Mouse (Mus musculus): ENCODE data around the gene Mrpl51. TPM values are rescaled to one million over a fixed set of nuclear protein-coding genes. Genes with fewer than 3 reads are reported as not detected.
A peak's percentile ranks its signal among the peaks of the same experiment; 100 is the strongest.

Gene Mrpl51
- polyA plus RNA-seq, 1 experiment from 2014 or later, result 251 TPM

DNA sequence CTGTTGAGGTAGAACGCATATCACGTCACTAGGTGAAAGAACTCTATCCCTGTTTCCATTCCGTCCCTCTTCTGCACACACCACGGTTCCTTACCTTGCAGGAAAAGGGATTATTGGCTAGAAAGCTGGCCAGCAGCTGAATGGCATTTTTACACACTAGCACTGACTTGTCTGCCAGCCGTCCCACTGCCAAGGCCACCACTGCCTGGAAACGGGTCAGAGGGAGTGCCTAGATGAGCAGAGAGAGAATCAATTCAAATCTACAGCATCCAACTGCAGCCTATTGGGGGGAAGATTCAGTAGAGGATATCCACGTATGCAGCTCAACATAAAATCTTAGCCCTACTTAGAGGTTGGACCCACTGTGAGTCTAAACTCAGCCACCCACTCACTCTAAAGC, 12.0 kb upstream of the Mrpl51 start:
- DNase-seq (ENCODE audit: low spot score), result no peak
- Histone ChIP-seq H3K9me3 (no peaks in the 10 kb centered on the region), H3K27ac (no peak overlapping the region), H3K27me3 (ENCODE audit: insufficient read depth, poor library complexity, severe bottlenecking) (no peaks in the 10 kb centered on the region), H3K4me1 (no peaks in the 10 kb centered on the region), H3K4me3 (no peak overlapping the region), H3K36me3 (peaks cover 98% of the 10 kb centered on the region)
- WGBS, result 91% methylated on average over 7 of the region's 7 CpGs

DNA sequence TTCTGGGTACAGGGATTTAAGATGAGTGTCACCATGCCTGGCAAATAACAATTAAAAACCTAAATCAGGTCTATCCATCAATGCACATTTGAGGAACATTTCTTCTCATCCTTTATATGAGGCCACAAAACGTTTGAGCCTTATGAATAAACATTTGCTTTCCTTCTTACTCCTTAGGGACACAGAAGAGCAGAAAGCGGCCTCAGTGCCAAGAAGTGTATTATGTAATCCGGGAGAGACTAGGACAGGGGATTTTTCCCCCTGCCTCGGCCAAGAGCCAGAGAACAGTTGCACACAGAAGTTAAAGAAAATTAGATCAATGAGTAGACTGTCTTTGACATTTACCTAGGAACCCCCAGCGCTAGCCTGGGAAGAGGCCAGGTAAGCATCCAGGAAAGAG, 9.5 kb upstream of the Mrpl51 start:
- 89% methylated on average over 5 of the region's 5 CpGs for WGBS
- H3K4me1 ChIP-seq, result no peaks in the 10 kb centered on the region
- no peak for DNase-seq (ENCODE audit: low spot score)
- no peak overlapping the region for H3K4me3 ChIP-seq
- no peaks in the 10 kb centered on the region for H3K9me3 ChIP-seq
- H3K36me3 ChIP-seq, result peaks cover 98% of the 10 kb centered on the region
- no peak overlapping the region for H3K27ac ChIP-seq
- no peaks in the 10 kb centered on the region for H3K27me3 ChIP-seq (ENCODE audit: insufficient read depth, poor library complexity, severe bottlenecking)

DNA sequence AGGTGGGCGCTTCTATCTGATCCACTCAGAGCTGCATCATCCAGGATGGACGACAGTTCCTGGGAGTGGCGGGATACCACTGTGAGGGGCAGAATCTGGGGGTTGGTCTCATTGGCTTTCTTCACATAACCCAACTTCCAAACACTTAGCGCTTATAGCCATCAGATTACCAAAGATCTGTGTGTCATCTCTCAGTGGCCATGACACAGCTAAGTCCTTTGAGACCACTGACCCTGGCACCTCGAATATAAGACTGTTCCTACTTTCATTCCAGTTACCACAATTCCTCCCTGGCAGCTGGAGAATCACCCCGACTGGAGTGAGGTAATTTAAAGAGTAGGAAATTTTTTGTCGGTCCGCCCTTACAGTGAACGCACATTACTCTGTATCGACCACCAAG, 5.4 kb upstream of the Mrpl51 start:
- no peaks in the 10 kb centered on the region for H3K9me3 ChIP-seq
- DNase-seq (ENCODE audit: low spot score), result no peak
- 94% methylated on average over 10 of the region's 10 CpGs for WGBS
- peaks cover 84% of the 10 kb centered on the region for H3K36me3 ChIP-seq
- peaks cover 13% of the 10 kb centered on the region; the same call in 1 of the 2 replicates for H3K4me1 ChIP-seq
- no peaks in the 10 kb centered on the region for H3K27me3 ChIP-seq (ENCODE audit: insufficient read depth, poor library complexity, severe bottlenecking)
- no peak overlapping the region for H3K4me3 ChIP-seq
- no peak overlapping the region for H3K27ac ChIP-seq

DNA sequence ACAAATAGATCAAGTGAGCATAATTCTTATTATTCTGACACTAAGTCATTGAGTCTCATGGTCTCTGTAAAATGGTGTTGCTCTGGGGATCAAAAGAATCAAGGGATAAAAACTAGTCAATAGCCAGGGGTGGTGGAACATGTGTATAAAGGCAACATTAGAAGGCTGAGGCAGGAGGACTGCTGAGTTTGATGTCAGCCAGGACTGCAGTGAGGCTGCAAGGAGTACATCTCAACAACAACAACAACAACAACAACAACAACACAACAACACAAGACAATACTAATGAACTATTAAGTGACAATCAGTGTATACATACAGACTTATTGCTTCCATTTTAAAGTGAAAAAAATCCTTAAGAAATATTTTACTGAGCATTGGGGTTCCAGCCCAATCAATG, 785 bp upstream of the Mrpl51 start:
- DNase-seq (ENCODE audit: low spot score), result no peak
- peak overlapping the region; percentile 98 for H3K27ac ChIP-seq
- peaks cover 62% of the 10 kb centered on the region for H3K36me3 ChIP-seq

DNA sequence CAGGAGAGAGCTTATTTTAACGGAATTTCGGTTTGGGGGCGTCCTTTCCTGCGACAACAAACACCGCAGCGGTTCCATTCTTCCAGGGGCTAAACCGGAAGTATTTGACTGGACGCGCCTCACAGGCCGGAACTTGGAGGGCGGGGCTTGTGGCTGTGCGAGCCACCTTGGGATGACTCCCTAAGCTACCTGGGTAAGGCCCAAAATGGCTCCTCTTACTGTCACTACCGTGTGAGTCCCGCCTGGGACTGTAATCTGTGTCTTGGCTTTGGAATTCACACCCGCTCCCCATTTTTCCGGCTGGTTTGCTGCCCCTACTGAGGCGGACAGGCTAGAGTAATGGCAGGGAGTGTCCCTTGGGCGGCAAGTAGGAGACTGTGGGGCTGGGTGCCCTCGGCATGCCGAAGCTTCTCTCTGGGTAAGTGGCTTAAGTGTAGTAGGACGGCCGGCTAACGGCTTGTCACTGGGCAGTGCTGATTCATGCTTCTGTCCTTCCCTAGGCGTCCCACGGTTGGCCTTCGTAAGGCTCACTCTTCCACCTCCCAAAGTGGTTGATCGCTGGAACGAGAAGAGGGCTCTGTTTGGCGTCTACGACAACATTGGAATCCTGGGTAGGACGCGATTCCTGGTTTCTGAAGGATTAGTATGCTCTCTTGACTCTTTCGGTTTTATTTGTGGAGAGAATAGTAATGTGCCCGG, 564 bp downstream of the Mrpl51 start:
- Histone ChIP-seq H3K9me3 (no peaks in the 10 kb centered on the region), H3K27me3 (ENCODE audit: insufficient read depth, poor library complexity, severe bottlenecking) (no peaks in the 10 kb centered on the region), H3K27ac (peak overlapping the region; percentile 98), H3K36me3 (peaks cover 50% of the 10 kb centered on the region), H3K4me3 (peak overlapping the region; percentile 82), H3K4me1 (peaks cover 18% of the 10 kb centered on the region; the same call in 1 of the 2 replicates)
- peak; percentile 97 for DNase-seq (ENCODE audit: low spot score)
- WGBS, result under 1% methylated on average over 34 of the region's 34 CpGs

More for the DNA sequence above, 785 bp upstream of the Mrpl51 start:
- peak overlapping the region; percentile 82 for H3K4me3 ChIP-seq
- no peaks in the 10 kb centered on the region for H3K9me3 ChIP-seq
- H3K4me1 ChIP-seq, result peaks cover 18% of the 10 kb centered on the region; the same call in 1 of the 2 replicates
- no peaks in the 10 kb centered on the region for H3K27me3 ChIP-seq (ENCODE audit: insufficient read depth, poor library complexity, severe bottlenecking)

DNA sequence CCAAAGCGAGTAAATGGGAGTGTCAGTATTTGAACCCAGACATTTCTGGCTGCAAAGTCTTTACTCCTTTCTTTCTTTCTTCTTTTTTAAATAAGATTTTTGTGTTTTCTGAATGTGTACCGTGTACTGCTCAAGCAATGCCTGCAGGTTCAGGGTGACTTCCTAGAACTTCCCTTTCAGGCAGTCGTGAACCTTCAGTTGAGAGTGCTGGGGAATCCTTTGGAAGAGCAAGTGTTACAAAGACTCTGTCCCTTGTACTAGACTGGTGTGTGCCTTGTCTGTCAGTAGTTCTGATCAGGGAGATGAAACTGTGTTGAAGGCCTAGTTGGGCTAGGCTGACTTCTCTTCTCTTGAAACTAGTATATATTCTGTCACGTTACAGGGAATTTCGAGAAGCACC, 1.2 kb downstream of the Mrpl51 start:
- H3K27me3 ChIP-seq (ENCODE audit: insufficient read depth, poor library complexity, severe bottlenecking), result no peaks in the 10 kb centered on the region
- 37% methylated on average over 5 of the region's 5 CpGs for WGBS
- H3K4me1 ChIP-seq, result peaks cover 18% of the 10 kb centered on the region; the same call in 1 of the 2 replicates

DNA sequence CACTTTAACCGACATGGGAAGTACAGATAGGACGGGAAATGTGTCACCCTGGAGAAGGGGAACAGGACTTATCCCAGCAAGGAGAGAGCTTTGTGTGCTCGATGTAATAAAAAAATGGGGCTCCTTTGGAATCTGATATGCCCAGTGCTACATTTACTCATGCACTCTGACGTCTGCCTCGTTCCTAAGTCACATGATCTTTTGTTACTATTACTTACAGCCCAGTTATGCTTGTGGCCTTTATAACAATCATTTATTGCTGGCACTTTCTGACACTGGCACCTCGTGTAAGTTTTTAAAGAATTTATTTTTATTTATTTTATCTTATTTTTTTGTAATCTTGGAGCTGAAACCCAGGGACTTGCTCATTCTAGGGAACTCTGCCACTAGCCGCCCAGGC, 1.8 kb downstream of the Mrpl51 start:
- DNase-seq (ENCODE audit: low spot score), result no peak
- peaks cover 18% of the 10 kb centered on the region; the same call in 1 of the 2 replicates for H3K4me1 ChIP-seq
- 67% methylated on average over 7 of the region's 7 CpGs for WGBS
- H3K4me3 ChIP-seq, result no peak overlapping the region
- no peaks in the 10 kb centered on the region for H3K27me3 ChIP-seq (ENCODE audit: insufficient read depth, poor library complexity, severe bottlenecking)
- H3K36me3 ChIP-seq, result peaks cover 37% of the 10 kb centered on the region
- no peak overlapping the region for H3K27ac ChIP-seq
- H3K9me3 ChIP-seq, result no peaks in the 10 kb centered on the region

More for the DNA sequence above, 1.2 kb downstream of the Mrpl51 start:
- Histone ChIP-seq H3K9me3 (no peaks in the 10 kb centered on the region), H3K36me3 (peaks cover 43% of the 10 kb centered on the region), H3K27ac (peak overlapping the region; percentile 98), H3K4me3 (peak overlapping the region; percentile 82)
- no peak for DNase-seq (ENCODE audit: low spot score)

DNA sequence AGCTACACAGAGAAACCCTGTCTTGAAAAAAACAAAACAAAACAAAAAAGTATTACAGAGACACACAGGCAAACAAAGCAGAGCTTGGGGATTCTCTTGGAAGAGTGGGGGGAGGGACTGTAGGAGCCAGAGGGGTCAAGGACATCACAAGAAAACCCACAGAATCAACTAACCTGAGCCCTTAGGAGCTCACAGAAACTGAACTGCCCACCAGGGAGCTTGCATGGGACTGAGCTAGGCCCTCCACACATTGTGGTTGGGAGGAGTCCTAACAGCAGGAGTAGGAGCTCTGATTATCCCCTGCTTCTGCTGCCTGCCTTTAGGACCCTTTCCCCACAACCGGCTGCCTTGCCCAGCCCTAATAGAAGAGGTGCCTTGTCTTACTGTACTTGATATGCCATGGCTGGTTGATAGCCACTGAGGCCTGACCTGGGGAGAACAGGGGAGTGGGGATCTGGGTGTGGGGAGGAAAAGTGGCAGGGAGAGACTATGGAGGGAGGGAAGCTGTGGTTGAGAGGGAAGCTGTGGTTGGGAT, 4.0 kb downstream of the Mrpl51 start:
- Histone ChIP-seq H3K4me3 (no peak overlapping the region), H3K9me3 (no peaks in the 10 kb centered on the region), H3K4me1 (peaks cover 4% of the 10 kb centered on the region; the same call in 1 of the 2 replicates), H3K36me3 (peaks cover 25% of the 10 kb centered on the region), H3K27me3 (ENCODE audit: insufficient read depth, poor library complexity, severe bottlenecking) (no peaks in the 10 kb centered on the region), H3K27ac (no peak overlapping the region)
- 19% methylated on average over 1 of the region's 1 CpGs for WGBS
- no peak for DNase-seq (ENCODE audit: low spot score)

DNA sequence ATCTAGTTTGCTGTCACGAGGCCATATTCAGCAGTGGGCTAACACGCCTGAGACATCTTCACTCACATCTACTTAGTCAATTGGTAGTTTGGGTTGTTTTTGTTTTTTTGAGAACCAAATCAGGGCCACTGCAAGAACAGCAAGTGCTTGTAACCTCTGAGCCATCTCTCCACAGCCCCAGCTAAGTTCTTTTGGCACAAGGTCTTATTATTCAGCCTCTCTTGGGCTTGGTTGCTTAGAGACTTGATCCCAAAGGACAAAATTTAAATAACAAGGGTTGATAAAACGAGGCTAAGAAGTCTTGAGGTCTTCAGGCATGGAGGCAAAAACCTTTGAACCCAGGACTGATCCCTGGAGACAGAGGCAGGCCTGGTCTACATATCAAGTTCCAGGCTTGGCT, 4.7 kb downstream of the Mrpl51 start:
- Histone ChIP-seq H3K4me3 (no peak overlapping the region), H3K27me3 (ENCODE audit: insufficient read depth, poor library complexity, severe bottlenecking) (no peaks in the 10 kb centered on the region), H3K36me3 (peaks cover 25% of the 10 kb centered on the region), H3K27ac (no peak overlapping the region), H3K4me1 (peaks cover 4% of the 10 kb centered on the region; the same call in 1 of the 2 replicates), H3K9me3 (no peaks in the 10 kb centered on the region)
- no peak for DNase-seq (ENCODE audit: low spot score)
- 64% methylated on average over 3 of the region's 3 CpGs for WGBS

DNA sequence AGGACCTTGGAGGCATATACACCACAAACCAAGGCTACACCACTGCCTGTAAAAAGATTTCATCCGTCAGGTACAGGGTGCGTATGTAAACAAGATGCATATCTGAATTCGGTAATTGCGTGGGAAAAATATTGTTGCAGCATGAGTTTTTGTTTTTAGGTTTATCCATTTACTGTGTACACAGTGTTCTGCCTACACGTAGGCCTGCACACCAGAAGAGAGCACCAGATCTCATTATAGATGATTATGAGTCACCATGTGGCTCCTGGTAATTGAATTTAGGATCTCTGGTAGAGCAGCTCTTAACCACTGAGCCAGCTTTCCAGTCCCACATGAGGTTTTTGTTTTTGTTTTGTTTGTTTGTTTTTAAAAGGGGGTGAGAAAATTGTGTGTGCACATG, 5.6 kb downstream of the Mrpl51 start:
- Histone ChIP-seq H3K36me3 (peaks cover 25% of the 10 kb centered on the region), H3K27me3 (ENCODE audit: insufficient read depth, poor library complexity, severe bottlenecking) (no peaks in the 10 kb centered on the region), H3K4me1 (peaks cover 4% of the 10 kb centered on the region; the same call in 1 of the 2 replicates), H3K4me3 (no peak overlapping the region), H3K9me3 (no peaks in the 10 kb centered on the region), H3K27ac (no peak overlapping the region)
- WGBS, result 85% methylated on average over 5 of the region's 5 CpGs
- no peak for DNase-seq (ENCODE audit: low spot score)

DNA sequence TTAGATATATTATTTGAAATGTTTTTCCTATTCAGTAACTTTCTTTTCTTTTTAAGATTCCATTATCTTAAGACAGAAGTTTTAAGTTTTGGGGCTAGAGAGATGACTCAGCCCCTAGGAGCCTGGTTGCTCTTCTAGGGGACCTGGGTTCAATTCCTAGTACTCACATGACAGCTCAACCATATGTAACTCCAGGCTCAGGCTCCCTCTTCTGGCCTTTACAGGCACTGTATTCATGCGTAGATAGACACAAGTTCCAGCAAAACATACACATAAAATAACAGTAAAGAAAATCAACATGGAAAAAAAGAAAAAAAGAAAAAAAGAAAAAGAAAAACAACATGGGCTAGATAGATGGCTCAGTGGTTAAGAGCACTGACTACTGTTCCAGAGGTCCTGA, 18.8 kb downstream of the Mrpl51 start:
- H3K27me3 ChIP-seq (ENCODE audit: insufficient read depth, poor library complexity, severe bottlenecking), result peaks cover 20% of the 10 kb centered on the region; the same call in 1 of the 2 replicates
- H3K4me1 ChIP-seq, result no peaks in the 10 kb centered on the region
- no peaks in the 10 kb centered on the region for H3K36me3 ChIP-seq
- H3K9me3 ChIP-seq, result no peaks in the 10 kb centered on the region
- 69% methylated on average over 1 of the region's 1 CpGs for WGBS
- no peak for DNase-seq (ENCODE audit: low spot score)
- H3K4me3 ChIP-seq, result no peak overlapping the region
- H3K27ac ChIP-seq, result no peak overlapping the region

DNA sequence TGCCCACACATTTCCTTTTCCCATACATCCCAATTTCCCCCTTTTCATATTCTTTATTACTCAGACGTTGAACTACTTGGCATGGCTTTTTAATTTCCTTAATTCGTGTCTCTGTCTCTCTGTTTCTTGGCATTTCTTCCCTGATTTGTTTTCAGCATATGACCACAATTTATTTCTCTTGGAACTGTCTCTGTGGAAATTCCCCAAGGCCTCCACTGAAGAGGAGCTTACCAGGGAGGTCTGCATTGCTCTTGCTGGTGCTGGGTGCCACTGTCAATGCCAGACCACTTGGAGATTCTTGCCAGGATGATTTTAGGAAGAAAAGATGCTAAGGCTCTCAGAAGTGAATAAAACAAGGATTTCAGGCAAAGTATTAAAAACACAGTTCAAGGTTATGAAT, 21.0 kb downstream of the Mrpl51 start:
- no peaks in the 10 kb centered on the region for H3K36me3 ChIP-seq
- no peak overlapping the region for H3K4me3 ChIP-seq
- H3K4me1 ChIP-seq, result 0 out of 2 replicates have a peak, but pooled peaks cover 4% of the 10 kb centered on the region
- DNase-seq (ENCODE audit: low spot score), result peak; percentile 33
- H3K27ac ChIP-seq, result no peak overlapping the region
- H3K27me3 ChIP-seq (ENCODE audit: insufficient read depth, poor library complexity, severe bottlenecking), result peaks cover 27% of the 10 kb centered on the region; the same call in 1 of the 2 replicates
- no peaks in the 10 kb centered on the region for H3K9me3 ChIP-seq
- 41% methylated on average over 2 of the region's 2 CpGs for WGBS

DNA sequence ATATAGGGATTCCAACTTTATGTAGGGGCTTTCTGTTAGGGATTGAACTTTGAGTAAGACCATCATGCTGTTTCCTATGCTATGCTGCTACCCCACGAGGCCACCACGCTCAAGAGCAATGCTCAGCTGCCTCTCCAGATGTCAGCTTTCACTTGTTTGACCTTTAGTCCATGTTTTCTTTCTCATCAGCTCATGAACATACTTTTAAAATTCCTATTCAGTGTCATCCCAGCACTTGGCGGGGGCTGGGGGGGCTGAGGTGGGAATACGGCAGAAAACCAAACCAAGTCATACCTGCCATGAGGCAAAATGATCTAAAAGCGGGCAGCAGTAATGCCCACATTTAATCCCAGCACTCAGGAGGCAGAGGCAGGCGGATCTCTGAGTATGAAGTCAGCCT, 21.5 kb downstream of the Mrpl51 start:
- 59% methylated on average over 6 of the region's 6 CpGs for WGBS
- Histone ChIP-seq H3K36me3 (no peaks in the 10 kb centered on the region), H3K4me1 (0 out of 2 replicates have a peak, but pooled peaks cover 4% of the 10 kb centered on the region), H3K27ac (no peak overlapping the region), H3K9me3 (no peaks in the 10 kb centered on the region), H3K4me3 (no peak overlapping the region), H3K27me3 (ENCODE audit: insufficient read depth, poor library complexity, severe bottlenecking) (peaks cover 27% of the 10 kb centered on the region; the same call in 1 of the 2 replicates)
- peak; percentile 63 for DNase-seq (ENCODE audit: low spot score)

All from heart, embryonic 10.5 days (tissue).